Mouse (Mus musculus): ENCODE measurements at regions not wholly inside any gene's neighbourhood (a gene's known extent, or its start where the extent isn't known, plus 50 kb on each side); places are given as distances from the start of the nearest gene placed in this dataset.

DNA sequence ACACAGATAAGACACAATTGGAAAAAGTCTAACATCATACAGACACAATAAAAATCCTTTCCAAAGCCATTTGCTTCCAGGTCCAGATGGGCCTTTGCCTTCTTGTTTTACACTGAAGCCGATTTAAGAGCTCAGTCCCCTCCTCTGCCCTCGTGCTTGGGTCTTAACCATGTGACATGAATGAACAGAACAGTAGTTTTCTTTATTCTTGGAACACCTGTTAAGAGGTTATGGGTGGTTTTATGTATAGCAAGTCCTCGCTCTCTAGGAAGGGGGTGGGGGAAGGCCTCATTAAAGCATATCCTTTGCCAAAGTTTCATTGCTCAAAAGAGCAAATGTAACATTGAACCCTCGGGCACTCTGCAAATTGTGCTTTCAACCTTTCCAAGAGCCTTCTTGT lies 125.7 kb upstream of the Sfrp2 start:
- Histone ChIP-seq H3K27me3 (replicated peaks; ENCODE audit: low read depth, poor library complexity, severe bottlenecking) (no peaks in the 10 kb centered on the region), H3K27ac (replicated peaks) (no peak overlapping the region), H3K36me3 (replicated peaks) (no peaks in the 10 kb centered on the region), H3K9me3 (no peaks in the 10 kb centered on the region), H3K4me1 (no peaks in the 10 kb centered on the region), H3K4me3 (no peak overlapping the region)
- DNase-seq (ENCODE audit: low spot score) = no peak
- 80% methylated on average over 4 of the region's 4 CpGs for WGBS

DNA sequence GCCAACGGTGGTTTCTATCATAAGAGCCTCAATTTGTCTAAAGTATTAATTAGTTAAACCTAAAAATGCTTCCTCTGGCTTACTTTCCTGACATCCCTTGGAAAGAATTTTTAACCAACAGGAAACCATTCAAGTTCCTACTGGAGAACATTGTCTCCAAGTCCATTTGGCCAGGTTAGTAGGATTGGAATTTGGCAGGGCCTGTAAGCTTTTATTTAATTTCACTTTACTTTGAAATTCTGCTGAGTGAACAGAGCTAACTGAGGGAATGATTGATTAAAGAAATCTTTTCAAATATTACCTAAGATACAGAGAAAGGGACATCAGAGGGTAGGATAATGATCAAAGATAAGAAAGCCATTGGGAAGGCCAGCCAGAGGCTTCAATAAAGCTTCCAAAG lies 102.4 kb upstream of the Sfrp2 start:
- WGBS = 89% methylated on average over 1 of the region's 1 CpGs
- Histone ChIP-seq H3K36me3 (replicated peaks) (no peaks in the 10 kb centered on the region), H3K9me3 (no peaks in the 10 kb centered on the region), H3K4me1 (no peaks in the 10 kb centered on the region), H3K27me3 (replicated peaks; ENCODE audit: low read depth, poor library complexity, severe bottlenecking) (no peaks in the 10 kb centered on the region), H3K27ac (replicated peaks) (no peak overlapping the region), H3K4me3 (no peak overlapping the region)
- DNase-seq (ENCODE audit: low spot score) = no peak

DNA sequence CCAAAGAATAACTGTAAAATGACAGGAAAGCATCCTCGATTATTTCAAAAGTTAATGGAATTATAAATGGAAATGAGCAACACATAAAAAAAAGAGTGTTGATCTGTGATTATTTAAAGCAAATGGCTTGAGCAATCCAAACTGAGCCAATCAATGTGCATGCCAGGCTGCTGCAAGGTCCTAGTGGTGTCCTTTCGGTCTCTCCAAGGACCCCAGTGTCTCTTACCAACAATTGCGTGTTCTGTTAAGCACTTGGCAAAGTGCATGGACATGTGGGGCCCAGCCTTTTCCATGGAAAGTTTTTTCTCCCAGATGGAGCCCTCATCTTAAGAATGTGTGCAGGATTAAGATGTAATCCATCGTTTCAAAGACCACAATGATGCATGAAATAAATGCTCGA lies 90.0 kb upstream of the Sfrp2 start:
- H3K27me3 ChIP-seq (replicated peaks; ENCODE audit: low read depth, poor library complexity, severe bottlenecking) = no peaks in the 10 kb centered on the region
- no peak overlapping the region for H3K27ac ChIP-seq (replicated peaks)
- H3K4me1 ChIP-seq = no peaks in the 10 kb centered on the region
- no peaks in the 10 kb centered on the region for H3K36me3 ChIP-seq (replicated peaks)
- no peaks in the 10 kb centered on the region for H3K9me3 ChIP-seq
- no peak for DNase-seq (ENCODE audit: low spot score)
- no peak overlapping the region for H3K4me3 ChIP-seq
- WGBS = 89% methylated on average over 5 of the region's 5 CpGs

DNA sequence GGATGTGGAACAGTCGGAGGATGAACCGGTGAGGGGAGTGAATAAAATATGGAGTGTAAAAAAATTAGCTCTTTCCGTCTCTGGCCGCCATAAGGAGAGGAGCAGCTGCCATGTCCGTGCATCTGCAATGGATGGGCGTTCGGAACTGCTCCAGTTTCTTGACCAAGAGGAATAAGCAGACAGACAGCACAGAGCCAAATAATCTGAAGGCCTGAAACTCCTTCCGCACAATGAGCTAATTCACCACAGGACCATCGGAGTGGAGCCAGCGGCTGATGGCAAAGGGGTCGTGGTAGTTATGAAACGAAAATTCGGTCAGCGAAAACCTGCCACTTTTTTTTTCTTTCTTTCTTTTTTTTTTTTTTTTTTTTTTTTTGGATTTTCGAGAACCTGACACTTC lies 79.5 kb upstream of the Sfrp2 start:
- H3K27me3 ChIP-seq (replicated peaks; ENCODE audit: low read depth, poor library complexity, severe bottlenecking) = no peaks in the 10 kb centered on the region
- DNase-seq (ENCODE audit: low spot score) = no peak
- H3K36me3 ChIP-seq (replicated peaks) = no peaks in the 10 kb centered on the region
- 97% methylated on average over 15 of the region's 15 CpGs for WGBS
- H3K27ac ChIP-seq (replicated peaks) = no peak overlapping the region
- no peak overlapping the region for H3K4me3 ChIP-seq
- H3K9me3 ChIP-seq = no peaks in the 10 kb centered on the region
- H3K4me1 ChIP-seq = no peaks in the 10 kb centered on the region

DNA sequence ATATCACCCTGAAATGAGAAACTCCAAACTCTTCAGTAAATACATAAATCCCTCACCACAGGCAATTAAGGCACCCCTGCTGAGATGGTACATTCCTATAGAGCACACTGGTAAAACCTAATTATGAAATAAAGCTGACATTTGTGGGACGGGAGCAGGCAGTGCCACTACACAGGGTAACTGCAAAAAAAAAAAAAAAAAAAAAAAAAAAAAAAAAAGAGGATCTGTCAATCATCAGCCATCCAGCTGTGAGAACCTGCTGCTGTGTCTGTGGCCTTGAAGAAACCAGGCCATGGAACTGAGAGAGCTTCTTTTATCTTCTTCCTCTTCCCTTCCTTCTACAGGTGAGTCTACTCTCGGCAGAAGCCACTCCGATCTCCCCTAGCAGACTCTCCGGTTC lies 78.6 kb upstream of the Sfrp2 start:
- no peaks in the 10 kb centered on the region for H3K4me1 ChIP-seq
- 86% methylated on average over 4 of the region's 4 CpGs for WGBS
- no peak overlapping the region for H3K4me3 ChIP-seq
- no peaks in the 10 kb centered on the region for H3K9me3 ChIP-seq
- no peak for DNase-seq (ENCODE audit: low spot score)
- no peak overlapping the region for H3K27ac ChIP-seq (replicated peaks)
- H3K36me3 ChIP-seq (replicated peaks) = no peaks in the 10 kb centered on the region
- no peaks in the 10 kb centered on the region for H3K27me3 ChIP-seq (replicated peaks; ENCODE audit: low read depth, poor library complexity, severe bottlenecking)

DNA sequence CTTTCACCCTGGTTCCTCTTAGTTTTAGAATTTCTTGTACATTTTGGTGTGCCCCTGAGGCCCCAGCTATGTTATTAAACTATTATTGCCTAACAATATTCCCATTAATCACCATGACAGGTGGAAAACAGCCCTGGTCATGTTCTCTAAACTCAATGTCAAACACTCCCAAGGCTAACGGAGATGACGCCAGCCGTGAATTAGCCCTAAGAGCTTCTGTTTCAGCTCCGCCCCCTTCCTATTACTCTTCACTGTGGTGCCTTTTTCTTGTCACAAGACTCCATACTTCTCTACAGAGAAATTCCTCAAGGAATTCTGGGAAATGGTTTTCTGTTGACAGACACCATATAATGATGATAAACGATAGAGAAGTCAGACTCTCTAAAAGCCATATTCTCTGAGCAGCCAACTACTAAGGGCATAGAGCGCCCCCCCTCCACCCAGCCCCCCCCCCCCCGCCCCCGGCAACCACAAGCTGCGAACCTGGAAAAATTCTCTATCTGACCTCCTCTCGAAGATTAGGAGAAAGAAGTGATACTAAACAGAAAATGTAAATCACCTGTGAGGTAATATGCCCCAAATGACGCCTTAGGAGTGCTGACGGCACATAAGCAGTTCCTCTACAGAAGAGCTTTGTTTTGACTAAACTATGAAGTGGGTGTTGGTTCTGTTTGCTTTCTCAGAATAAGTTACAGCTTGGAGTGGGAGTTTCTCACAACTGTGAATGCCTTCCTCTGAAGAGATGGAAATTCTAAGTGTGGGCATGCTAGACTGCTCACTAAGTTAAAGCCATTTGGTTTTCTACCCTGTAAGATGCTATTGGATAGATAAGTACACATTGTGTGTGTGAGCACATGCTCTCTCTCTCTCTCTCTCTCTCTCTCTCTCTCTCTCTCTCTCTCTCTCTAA lies 76.8 kb upstream of the Sfrp2 start:
- no peaks in the 10 kb centered on the region for H3K27me3 ChIP-seq (replicated peaks; ENCODE audit: low read depth, poor library complexity, severe bottlenecking)
- H3K27ac ChIP-seq (replicated peaks) = no peak overlapping the region
- H3K9me3 ChIP-seq = no peaks in the 10 kb centered on the region
- no peaks in the 10 kb centered on the region for H3K36me3 ChIP-seq (replicated peaks)
- H3K4me3 ChIP-seq = no peak overlapping the region
- H3K4me1 ChIP-seq = no peaks in the 10 kb centered on the region
- DNase-seq (ENCODE audit: low spot score) = no peak
- WGBS = 79% methylated on average over 12 of the region's 12 CpGs

DNA sequence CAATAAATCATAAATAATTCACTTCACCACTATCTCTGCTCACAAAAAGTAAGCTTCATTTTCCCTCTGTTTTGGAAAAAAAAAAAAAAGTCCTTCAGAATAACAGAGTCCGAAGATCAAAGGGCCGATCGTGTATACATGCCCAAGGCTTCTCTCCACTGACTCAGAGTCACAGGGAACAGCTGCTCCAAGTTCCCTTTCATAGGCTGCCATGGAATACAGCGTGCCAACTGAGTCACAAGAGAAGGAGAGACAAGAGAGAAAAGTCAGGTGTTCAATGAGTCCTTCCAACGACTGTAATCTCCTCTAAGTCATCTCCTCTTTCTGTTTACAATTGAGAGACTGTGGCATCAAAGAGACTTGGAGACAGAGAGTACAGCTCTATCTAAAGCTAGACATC lies 71.6 kb upstream of the Sfrp2 start:
- DNase-seq (ENCODE audit: low spot score) = no peak
- H3K36me3 ChIP-seq (replicated peaks) = no peaks in the 10 kb centered on the region
- no peaks in the 10 kb centered on the region for H3K27me3 ChIP-seq (replicated peaks; ENCODE audit: low read depth, poor library complexity, severe bottlenecking)
- no peaks in the 10 kb centered on the region for H3K4me1 ChIP-seq
- H3K27ac ChIP-seq (replicated peaks) = no peak overlapping the region
- no peaks in the 10 kb centered on the region for H3K9me3 ChIP-seq
- WGBS = 77% methylated on average over 5 of the region's 5 CpGs
- no peak overlapping the region for H3K4me3 ChIP-seq

DNA sequence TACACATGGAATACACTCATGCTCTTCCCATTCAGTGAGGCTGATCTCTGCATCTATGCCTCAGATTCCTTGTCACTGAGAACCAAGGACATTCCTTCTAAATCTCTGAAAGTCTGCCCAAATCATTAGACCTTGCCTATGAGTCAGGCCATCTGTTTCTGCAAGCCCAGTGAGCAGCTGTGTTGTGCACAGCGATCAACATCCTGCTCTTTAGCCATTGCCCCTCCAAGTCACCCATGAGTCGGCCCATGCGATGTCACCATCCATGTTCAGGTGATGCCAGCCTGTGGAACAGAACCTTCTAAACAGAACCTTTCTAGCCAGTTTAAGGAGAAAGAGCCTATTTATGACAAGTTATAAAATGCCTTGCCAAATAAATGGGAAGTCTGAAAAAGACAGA lies 66.4 kb upstream of the Sfrp2 start:
- WGBS = 91% methylated on average over 3 of the region's 3 CpGs
- no peak for DNase-seq (ENCODE audit: low spot score)
- Histone ChIP-seq H3K27me3 (replicated peaks; ENCODE audit: low read depth, poor library complexity, severe bottlenecking) (no peaks in the 10 kb centered on the region), H3K9me3 (no peaks in the 10 kb centered on the region), H3K4me1 (no peaks in the 10 kb centered on the region), H3K36me3 (replicated peaks) (no peaks in the 10 kb centered on the region), H3K27ac (replicated peaks) (no peak overlapping the region), H3K4me3 (no peak overlapping the region)

DNA sequence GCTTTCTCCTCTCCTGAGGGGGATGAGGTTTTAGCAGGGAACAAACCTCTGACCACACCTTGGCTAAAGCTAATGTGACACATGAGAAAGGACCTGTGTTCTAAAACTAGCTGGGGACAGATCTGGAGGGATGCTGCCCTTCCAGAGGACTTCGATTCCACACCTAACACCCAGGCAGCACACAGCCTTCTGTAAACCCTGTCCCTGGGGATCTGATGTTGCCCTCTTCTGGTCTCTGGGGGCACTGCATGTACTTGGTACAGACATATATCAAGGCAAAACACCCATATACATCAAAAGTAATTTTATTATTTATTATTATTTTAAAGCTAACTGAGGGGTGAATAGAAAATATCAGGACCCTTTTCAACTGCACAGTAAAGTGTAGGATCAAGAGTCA lies 65.0 kb upstream of the Sfrp2 start:
- H3K4me3 ChIP-seq = no peak overlapping the region
- 53% methylated on average over 1 of the region's 1 CpGs for WGBS

DNA sequence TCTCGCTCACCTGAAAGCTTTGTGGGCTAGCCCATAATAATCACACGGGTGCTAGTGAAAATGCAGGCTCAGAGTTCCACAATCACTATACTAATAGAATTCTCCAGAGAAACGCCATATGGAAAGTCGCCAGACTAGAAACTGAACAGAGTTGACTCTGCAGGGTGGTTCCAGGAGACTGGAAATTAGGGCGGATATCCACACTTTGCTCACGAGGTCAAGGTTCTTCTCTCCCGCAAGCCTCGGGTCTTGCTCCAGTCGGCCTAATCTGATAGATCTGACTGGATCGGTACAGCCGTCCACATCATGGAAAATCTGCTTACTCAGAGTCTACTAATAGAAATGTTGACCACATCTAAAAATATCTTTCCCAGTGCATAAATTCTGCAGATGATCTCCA lies 61.6 kb upstream of the Sfrp2 start:
- WGBS = 91% methylated on average over 11 of the region's 11 CpGs
- no peaks in the 10 kb centered on the region for H3K27me3 ChIP-seq (replicated peaks; ENCODE audit: low read depth, poor library complexity, severe bottlenecking)
- H3K4me1 ChIP-seq = peaks cover 11% of the 10 kb centered on the region
- no peak overlapping the region for H3K4me3 ChIP-seq
- H3K9me3 ChIP-seq = no peaks in the 10 kb centered on the region
- H3K36me3 ChIP-seq (replicated peaks) = no peaks in the 10 kb centered on the region
- no peak for DNase-seq (ENCODE audit: low spot score)
- no peak overlapping the region for H3K27ac ChIP-seq (replicated peaks)

More for the DNA sequence above, 65.0 kb upstream of the Sfrp2 start:
- DNase-seq (ENCODE audit: low spot score) = peak; percentile 45
- H3K27ac ChIP-seq (replicated peaks) = no peak overlapping the region
- H3K9me3 ChIP-seq = no peaks in the 10 kb centered on the region
- H3K27me3 ChIP-seq (replicated peaks; ENCODE audit: low read depth, poor library complexity, severe bottlenecking) = no peaks in the 10 kb centered on the region
- H3K36me3 ChIP-seq (replicated peaks) = no peaks in the 10 kb centered on the region
- no peaks in the 10 kb centered on the region for H3K4me1 ChIP-seq

DNA sequence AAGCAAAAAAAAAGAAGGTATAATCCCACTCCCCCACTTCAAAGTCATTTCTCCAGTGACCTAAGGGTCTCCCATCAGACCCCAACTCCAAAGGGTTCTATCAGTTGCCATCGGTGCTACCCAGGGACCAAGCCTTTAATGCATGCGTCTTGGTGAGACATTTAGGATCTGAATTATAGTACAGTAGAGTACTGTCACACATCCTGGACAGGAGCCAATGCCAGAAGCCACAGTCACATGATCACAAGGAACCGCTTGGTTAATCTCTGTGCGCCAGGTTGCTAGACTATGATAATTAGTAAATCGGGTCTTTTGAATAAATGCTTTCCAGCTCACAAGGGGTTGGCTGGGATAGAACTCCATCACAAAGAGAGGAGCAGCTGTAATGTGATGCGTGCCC lies 60.9 kb upstream of the Sfrp2 start:
- Histone ChIP-seq H3K4me1 (peaks cover 12% of the 10 kb centered on the region), H3K4me3 (no peak overlapping the region), H3K27me3 (replicated peaks; ENCODE audit: low read depth, poor library complexity, severe bottlenecking) (no peaks in the 10 kb centered on the region), H3K36me3 (replicated peaks) (no peaks in the 10 kb centered on the region), H3K9me3 (no peaks in the 10 kb centered on the region), H3K27ac (replicated peaks) (no peak overlapping the region)
- DNase-seq (ENCODE audit: low spot score) = no peak
- 96% methylated on average over 6 of the region's 6 CpGs for WGBS

DNA sequence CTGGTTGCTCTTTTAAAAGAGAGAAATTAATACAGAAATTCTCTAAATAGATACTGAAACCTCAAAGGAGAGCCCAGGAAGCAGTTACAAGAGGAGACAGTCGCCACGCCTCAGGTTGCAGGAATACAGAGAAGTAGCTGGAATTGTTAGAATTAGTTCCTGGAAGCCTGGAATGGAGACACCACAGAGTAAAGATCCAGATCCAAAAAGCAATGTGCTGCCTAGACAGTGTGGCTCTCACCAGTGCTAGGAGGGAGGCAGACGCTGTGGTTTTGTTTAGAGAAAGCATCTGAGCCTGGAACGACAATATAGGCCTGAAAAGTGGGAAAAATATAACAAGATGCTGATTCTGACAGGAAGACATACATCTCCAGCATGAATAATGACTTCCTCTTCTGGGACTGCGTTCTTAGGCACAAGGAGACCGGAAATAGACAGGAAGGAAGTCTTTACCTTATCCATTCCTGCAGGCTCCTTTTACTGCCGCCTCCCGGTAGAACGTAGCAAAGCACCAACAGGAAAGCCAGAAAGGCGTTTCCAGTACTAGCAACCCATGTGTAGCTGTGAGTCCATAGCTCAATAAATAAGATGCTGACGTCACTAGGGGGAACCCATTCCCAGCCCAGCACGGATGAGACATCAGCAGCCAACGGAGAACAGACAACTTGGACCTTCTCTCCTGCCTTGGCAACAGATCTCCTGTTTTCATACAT lies 59.4 kb upstream of the Sfrp2 start:
- no peak for DNase-seq (ENCODE audit: low spot score)
- H3K4me1 ChIP-seq = peaks cover 25% of the 10 kb centered on the region
- 62% methylated on average over 13 of the region's 13 CpGs for WGBS

DNA sequence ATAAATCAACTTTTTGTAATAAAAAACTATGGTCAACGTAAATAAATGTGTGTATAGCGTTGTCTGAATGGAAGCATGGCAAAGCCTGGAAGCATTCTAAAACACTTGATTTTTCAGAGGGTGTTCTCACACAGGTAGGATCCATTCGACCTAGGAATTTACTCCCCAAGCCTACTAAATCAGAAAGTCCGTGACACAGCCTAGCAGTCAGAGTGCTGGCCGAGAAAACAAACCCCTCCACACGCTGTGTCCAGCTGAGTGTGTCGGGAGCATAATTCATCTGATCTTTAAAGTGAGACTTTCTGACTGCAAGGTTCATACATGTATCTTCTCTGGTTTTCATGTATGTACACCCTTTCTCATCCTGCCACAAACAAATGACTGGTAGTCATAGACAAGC lies 58.8 kb upstream of the Sfrp2 start:
- WGBS = 87% methylated on average over 7 of the region's 7 CpGs
- no peak for DNase-seq (ENCODE audit: low spot score)

More for the DNA sequence above, 59.4 kb upstream of the Sfrp2 start:
- Histone ChIP-seq H3K9me3 (no peaks in the 10 kb centered on the region), H3K27ac (replicated peaks) (no peak overlapping the region; the same call in 1 of the 2 replicates), H3K27me3 (replicated peaks; ENCODE audit: low read depth, poor library complexity, severe bottlenecking) (no peaks in the 10 kb centered on the region), H3K4me3 (no peak overlapping the region), H3K36me3 (replicated peaks) (no peaks in the 10 kb centered on the region)

More for the DNA sequence above, 58.8 kb upstream of the Sfrp2 start:
- Histone ChIP-seq H3K4me3 (no peak overlapping the region), H3K4me1 (peaks cover 29% of the 10 kb centered on the region), H3K27ac (replicated peaks) (no peak overlapping the region), H3K27me3 (replicated peaks; ENCODE audit: low read depth, poor library complexity, severe bottlenecking) (no peaks in the 10 kb centered on the region), H3K9me3 (no peaks in the 10 kb centered on the region), H3K36me3 (replicated peaks) (no peaks in the 10 kb centered on the region)
